In genomic region chr14:119233598-119233997, GRCm38 (mm10) we compare ENCODE assay signal across 27 mouse cellular contexts.
DNase-seq lines count a peak whose midpoint lies in the region; ATAC-seq and TF ChIP-seq lines count a peak whose summit lies in the region.
"Had no signal": no experiment of that assay in that cellular context is flagged by ENCODE, and none has a peak within 500 bp of the region (broad histone marks: within the 10 kb centered on the region; RNA-seq: fewer than 3 reads in every experiment).

No protein-coding gene starts in this region.

- H3K9ac ChIP-seq in hindbrain, embryonic 11.5 days (ENCODE audit: low read depth, low read length): no peak overlapping the region
- H3K9ac ChIP-seq in hindbrain, embryonic 16.5 days (ENCODE audit: low read depth, low read length): no peak overlapping the region
- no peak overlapping the region for H3K9ac ChIP-seq in midbrain, embryonic 13.5 days (replicated peaks)
- H3K9ac ChIP-seq in midbrain, embryonic 15.5 days: no peak overlapping the region
- H3K9ac ChIP-seq in hindbrain, embryonic 14.5 days: no peak overlapping the region
- H3K9ac ChIP-seq: heart, embryonic 15.5 days; liver, embryonic 12.5 days; liver, postnatal 0 days had no signal

- no peak overlapping the region for H3K4me3 ChIP-seq in hindbrain, embryonic 11.5 days (ENCODE audit: low read depth, low read length)
- H3K4me3 ChIP-seq in hindbrain, embryonic 16.5 days (ENCODE audit: low read length): no peak overlapping the region
- no peak overlapping the region for H3K4me3 ChIP-seq in midbrain, embryonic 13.5 days (replicated peaks)
- H3K4me3 ChIP-seq in midbrain, embryonic 15.5 days: no peak overlapping the region
- no peak overlapping the region for H3K4me3 ChIP-seq in hindbrain, embryonic 14.5 days (replicated peaks; ENCODE audit: low read length)
- H3K4me3 ChIP-seq: erythroblast, embryonic 14.5 days; heart, embryonic 10.5 days; heart, embryonic 15.5 days; liver, embryonic 12.5 days had no signal

- peak; percentile 90 for ATAC-seq in hindbrain, embryonic 11.5 days (ENCODE audit: low FRiP score)
- ATAC-seq in hindbrain, embryonic 16.5 days: no peak
- peak; percentile 70; the same call in 1 of the 2 replicates for ATAC-seq in midbrain, embryonic 13.5 days
- ATAC-seq in midbrain, embryonic 15.5 days (replicated peaks): no peak
- peak; percentile 46; the same call in 1 of the 2 replicates for ATAC-seq in hindbrain, embryonic 14.5 days (ENCODE audit: low FRiP score)
- ATAC-seq: CD4-positive, CD25-positive, alpha-beta regulatory T cell, adult 4 months; intestine, embryonic 16.5 days; liver, embryonic 12.5 days; liver, postnatal 0 days had no signal

- no peaks in the 10 kb centered on the region for H3K9me3 ChIP-seq in hindbrain, embryonic 11.5 days (ENCODE audit: control insufficient read depth, low read length)
- H3K9me3 ChIP-seq in hindbrain, embryonic 16.5 days (ENCODE audit: control insufficient read depth, low read length): no peaks in the 10 kb centered on the region
- H3K9me3 ChIP-seq in midbrain, embryonic 13.5 days: no peaks in the 10 kb centered on the region
- H3K9me3 ChIP-seq in midbrain, embryonic 15.5 days: no peaks in the 10 kb centered on the region
- H3K9me3 ChIP-seq in hindbrain, embryonic 14.5 days (ENCODE audit: control insufficient read depth, low read length): peaks cover 7% of the 10 kb centered on the region; the same call in 1 of the 2 replicates
- H3K9me3 ChIP-seq: heart, embryonic 10.5 days; heart, embryonic 15.5 days; liver, embryonic 12.5 days had no signal

- no peaks in the 10 kb centered on the region for H3K36me3 ChIP-seq in hindbrain, embryonic 11.5 days (ENCODE audit: control insufficient read depth, insufficient read depth, low read length)
- H3K36me3 ChIP-seq in hindbrain, embryonic 16.5 days (ENCODE audit: control insufficient read depth, insufficient read depth, low read length): no peaks in the 10 kb centered on the region
- H3K36me3 ChIP-seq in midbrain, embryonic 13.5 days: no peaks in the 10 kb centered on the region
- no peaks in the 10 kb centered on the region for H3K36me3 ChIP-seq in midbrain, embryonic 15.5 days (replicated peaks)
- H3K36me3 ChIP-seq in hindbrain, embryonic 14.5 days (replicated peaks; ENCODE audit: control insufficient read depth, insufficient read depth): no peaks in the 10 kb centered on the region
- H3K36me3 ChIP-seq: heart, embryonic 10.5 days; heart, embryonic 15.5 days; liver, embryonic 12.5 days had no signal

- DNase-seq in hindbrain, embryonic 11.5 days (ENCODE audit: low spot score): no peak
- peak; percentile 50 for DNase-seq in brain, embryonic 14.5 days (ENCODE audit: low read depth)
- no peak for DNase-seq in hindbrain, embryonic 14.5 days (ENCODE audit: low spot score)
- DNase-seq in thymus, postnatal 36 days: no peak
- DNase-seq: adrenal gland, postnatal 36 days; cerebellum, adult 2 months; cerebellum, postnatal 14 days; gastrocnemius, postnatal 14 days; kidney, adult 8-10 months; kidney, postnatal 4 days; left cerebral cortex, postnatal 4 days; liver, postnatal 0 days; lung, postnatal 36 days; right cerebral cortex, postnatal 4 days; thymus, adult 18-20 months; thymus, postnatal 25 days had no signal

- no peak for TF ChIP-seq CTCF in brain, embryonic 14.5 days (IDR thresholded peaks at IDR 0.05; ENCODE audit: borderline replicate concordance, extremely low read depth, insufficient read depth, insufficient read length)

- no peak for TF ChIP-seq POLR2A in brain, embryonic 14.5 days (IDR thresholded peaks at IDR 0.05; ENCODE audit: borderline replicate concordance, extremely low read depth, insufficient read depth, insufficient read length, poor library complexity, severe bottlenecking)

- H3K4me2 ChIP-seq in hindbrain, embryonic 11.5 days (replicated peaks; ENCODE audit: low read depth, low read length): no peak overlapping the region
- H3K4me2 ChIP-seq in hindbrain, embryonic 16.5 days (ENCODE audit: low read length): no peak overlapping the region
- H3K4me2 ChIP-seq in midbrain, embryonic 13.5 days (replicated peaks): no peak overlapping the region
- H3K4me2 ChIP-seq in midbrain, embryonic 15.5 days: no peak overlapping the region
- H3K4me2 ChIP-seq in hindbrain, embryonic 14.5 days (replicated peaks): no peak overlapping the region
- H3K4me2 ChIP-seq: heart, embryonic 15.5 days; liver, embryonic 12.5 days had no signal

- 80% methylated on average over 2 of the region's 2 CpGs for WGBS in hindbrain, embryonic 11.5 days
- WGBS in hindbrain, embryonic 16.5 days: 44% methylated on average over 2 of the region's 2 CpGs
- WGBS in midbrain, embryonic 13.5 days: 60% methylated on average over 2 of the region's 2 CpGs
- 53% methylated on average over 2 of the region's 2 CpGs for WGBS in midbrain, embryonic 15.5 days
- 34% methylated on average over 2 of the region's 2 CpGs for WGBS in hindbrain, embryonic 14.5 days

- H3K4me1 ChIP-seq in hindbrain, embryonic 11.5 days (replicated peaks; ENCODE audit: control insufficient read depth, insufficient read depth, low read length): no peaks in the 10 kb centered on the region
- no peaks in the 10 kb centered on the region for H3K4me1 ChIP-seq in hindbrain, embryonic 16.5 days (ENCODE audit: control insufficient read depth, insufficient read depth, low read depth, low read length)
- no peaks in the 10 kb centered on the region for H3K4me1 ChIP-seq in midbrain, embryonic 13.5 days (replicated peaks)
- H3K4me1 ChIP-seq in midbrain, embryonic 15.5 days: no peaks in the 10 kb centered on the region
- H3K4me1 ChIP-seq in hindbrain, embryonic 14.5 days (replicated peaks; ENCODE audit: control insufficient read depth, insufficient read depth, low read length): no peaks in the 10 kb centered on the region
- H3K4me1 ChIP-seq: heart, embryonic 10.5 days; heart, embryonic 15.5 days; liver, embryonic 12.5 days had no signal

- H3K27ac ChIP-seq in hindbrain, embryonic 11.5 days (ENCODE audit: low read depth, low read length): no peak overlapping the region
- H3K27ac ChIP-seq in hindbrain, embryonic 16.5 days (ENCODE audit: low read depth, low read length): no peak overlapping the region
- no peak overlapping the region for H3K27ac ChIP-seq in midbrain, embryonic 13.5 days
- H3K27ac ChIP-seq in midbrain, embryonic 15.5 days: no peak overlapping the region
- H3K27ac ChIP-seq in hindbrain, embryonic 14.5 days: no peak overlapping the region
- H3K27ac ChIP-seq: heart, embryonic 10.5 days; heart, embryonic 15.5 days; kidney, postnatal 0 days; liver, embryonic 12.5 days; stomach, postnatal 0 days had no signal

- H3K27me3 ChIP-seq in hindbrain, embryonic 11.5 days (ENCODE audit: control insufficient read depth, insufficient read depth, low read length): no peaks in the 10 kb centered on the region
- H3K27me3 ChIP-seq in hindbrain, embryonic 16.5 days (replicated peaks; ENCODE audit: control insufficient read depth, insufficient read depth, low read length): no peaks in the 10 kb centered on the region
- H3K27me3 ChIP-seq in midbrain, embryonic 13.5 days: no peaks in the 10 kb centered on the region
- no peaks in the 10 kb centered on the region for H3K27me3 ChIP-seq in midbrain, embryonic 15.5 days (replicated peaks)
- no peaks in the 10 kb centered on the region for H3K27me3 ChIP-seq in hindbrain, embryonic 14.5 days (ENCODE audit: control insufficient read depth, insufficient read depth, low read length)
- H3K27me3 ChIP-seq: heart, embryonic 15.5 days; liver, embryonic 12.5 days had no signal

Comparison
In these comparisons a context has a peak if more than half of its experiments do, and no peak if none do; other contexts are left out.
1. ATAC-seq: peak in hindbrain, embryonic 11.5 days (single experiment), midbrain, embryonic 13.5 days (single experiment) and hindbrain, embryonic 14.5 days (single experiment); none in hindbrain, embryonic 16.5 days (single experiment) and midbrain, embryonic 15.5 days (single experiment).